Mouse (Mus musculus): Measurements from ENCODE around the gene Golga2. TPM values are rescaled to one million over a fixed set of nuclear protein-coding genes. Genes with fewer than 3 reads are reported as not detected.

Golga2 gene
- polyA plus RNA-seq, 1 experiment from 2014 or later, result 18.1 TPM

GRCm38 (mm10) chr2:32252658-32253057 lies 34.5 kb upstream of the Golga2 start:
- Histone ChIP-seq H3K4me1 (ENCODE audit: control insufficient read depth, insufficient read depth, low read length) (no peaks in the 10 kb centered on the region), H3K9me3 (ENCODE audit: control insufficient read depth, low read length) (no peaks in the 10 kb centered on the region), H3K9ac (ENCODE audit: low read length) (no peak overlapping the region), H3K4me2 (ENCODE audit: low read depth, severe bottlenecking) (no peak overlapping the region), H3K36me3 (ENCODE audit: control insufficient read depth, insufficient read depth, low read length) (peaks cover 34% of the 10 kb centered on the region), H3K4me3 (ENCODE audit: low read depth, low read length) (no peak overlapping the region), H3K27ac (replicated peaks; ENCODE audit: low read depth, low read length) (no peak overlapping the region), H3K27me3 (ENCODE audit: control insufficient read depth, insufficient read depth, low read length) (no peaks in the 10 kb centered on the region)
- DNase-seq (ENCODE audit: low spot score) (no peak), ATAC-seq (ENCODE audit: insufficient number of reproducible peaks, low FRiP score, low TSS enrichment, low read depth) (no peak)
- 95% methylated on average over 5 of the region's 5 CpGs for WGBS

DNA sequence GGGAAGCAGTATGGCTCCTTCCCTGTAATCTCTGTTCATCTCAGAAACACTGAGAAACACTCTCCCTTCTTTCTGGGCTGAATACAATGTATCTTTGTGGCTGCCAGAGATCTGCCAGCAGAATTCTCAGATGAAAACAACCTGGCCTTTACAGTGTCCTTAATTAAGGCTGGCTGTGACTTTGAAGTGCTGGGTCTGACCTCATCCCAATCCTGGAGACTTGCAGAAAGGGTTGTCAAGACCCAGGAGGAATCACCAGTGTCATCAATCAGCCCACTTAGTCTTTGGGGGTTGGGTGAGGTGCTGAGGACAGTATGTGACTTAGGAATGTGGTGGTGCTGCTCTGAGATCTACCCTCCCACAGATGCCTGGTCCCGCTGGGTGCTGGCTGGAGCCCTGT lies 33.8 kb upstream of the Golga2 start:
- no peak overlapping the region for H3K9ac ChIP-seq (ENCODE audit: low read length)
- no peaks in the 10 kb centered on the region for H3K9me3 ChIP-seq (ENCODE audit: control insufficient read depth, low read length)
- no peaks in the 10 kb centered on the region for H3K27me3 ChIP-seq (ENCODE audit: control insufficient read depth, insufficient read depth, low read length)
- no peak overlapping the region for H3K27ac ChIP-seq (replicated peaks; ENCODE audit: low read depth, low read length)
- no peak for ATAC-seq (ENCODE audit: insufficient number of reproducible peaks, low FRiP score, low TSS enrichment, low read depth)
- H3K36me3 ChIP-seq (ENCODE audit: control insufficient read depth, insufficient read depth, low read length), result peaks cover 35% of the 10 kb centered on the region
- H3K4me1 ChIP-seq (ENCODE audit: control insufficient read depth, insufficient read depth, low read length), result no peaks in the 10 kb centered on the region
- 50% methylated on average over 1 of the region's 1 CpGs for WGBS
- H3K4me2 ChIP-seq (ENCODE audit: low read depth, severe bottlenecking), result no peak overlapping the region
- no peak for DNase-seq (ENCODE audit: low spot score)
- H3K4me3 ChIP-seq (ENCODE audit: low read depth, low read length), result no peak overlapping the region

DNA sequence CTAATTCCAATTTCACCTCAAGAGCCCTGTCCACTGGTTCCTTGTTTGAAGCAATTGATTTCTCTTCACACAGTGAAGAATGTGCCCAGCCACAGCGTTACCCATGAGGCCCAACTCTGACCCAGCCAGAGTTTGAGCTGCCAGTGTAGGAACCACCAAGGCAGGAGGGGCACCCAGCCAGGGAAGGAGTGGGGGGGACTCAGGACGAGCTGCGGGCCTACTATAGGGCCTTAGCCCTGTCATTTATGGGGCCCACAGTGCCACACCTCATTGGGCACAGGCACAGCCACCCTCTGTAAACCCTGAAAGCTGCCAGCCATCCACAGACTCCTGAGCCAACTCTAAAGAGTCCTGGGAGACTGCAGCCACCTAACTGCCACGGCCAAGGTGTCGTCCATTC lies 32.6 kb upstream of the Golga2 start:
- ATAC-seq (ENCODE audit: insufficient number of reproducible peaks, low FRiP score, low TSS enrichment, low read depth) (no peak), DNase-seq (ENCODE audit: low spot score) (no peak)
- no peak overlapping the region for H3K4me2 ChIP-seq (ENCODE audit: low read depth, severe bottlenecking)
- H3K27ac ChIP-seq (replicated peaks; ENCODE audit: low read depth, low read length), result no peak overlapping the region
- H3K27me3 ChIP-seq (ENCODE audit: control insufficient read depth, insufficient read depth, low read length), result no peaks in the 10 kb centered on the region
- no peak overlapping the region for H3K9ac ChIP-seq (ENCODE audit: low read length)
- WGBS, result 91% methylated on average over 5 of the region's 5 CpGs
- H3K9me3 ChIP-seq (ENCODE audit: control insufficient read depth, low read length), result no peaks in the 10 kb centered on the region
- peaks cover 6% of the 10 kb centered on the region; the same call in 1 of the 2 replicates for H3K4me1 ChIP-seq (ENCODE audit: control insufficient read depth, insufficient read depth, low read length)
- no peak overlapping the region for H3K4me3 ChIP-seq (ENCODE audit: low read depth, low read length)
- H3K36me3 ChIP-seq (ENCODE audit: control insufficient read depth, insufficient read depth, low read length), result peaks cover 35% of the 10 kb centered on the region

DNA sequence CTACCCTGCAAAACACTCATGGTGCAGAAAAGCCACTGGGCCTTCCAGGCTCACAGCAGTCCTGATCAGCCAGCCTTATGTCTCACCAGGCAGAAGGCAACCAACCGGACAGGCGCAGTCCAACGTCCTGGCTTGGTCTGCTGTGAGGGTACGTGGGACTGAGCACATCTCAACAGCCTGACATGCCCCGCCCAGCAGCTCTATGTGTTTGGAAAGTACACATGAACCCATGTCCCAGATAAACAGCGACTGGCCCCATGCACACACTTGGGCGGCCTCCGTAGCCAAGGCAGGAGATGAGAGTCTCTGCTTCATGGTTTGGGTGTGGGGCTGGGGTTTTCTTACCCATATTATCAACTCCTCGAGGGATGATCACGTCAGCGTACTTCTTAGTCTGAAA lies 30.9 kb upstream of the Golga2 start:
- Histone ChIP-seq H3K27me3 (ENCODE audit: control insufficient read depth, insufficient read depth, low read length) (no peaks in the 10 kb centered on the region), H3K9ac (ENCODE audit: low read length) (no peak overlapping the region), H3K4me2 (ENCODE audit: low read depth, severe bottlenecking) (no peak overlapping the region), H3K27ac (replicated peaks; ENCODE audit: low read depth, low read length) (no peak overlapping the region), H3K4me3 (ENCODE audit: low read depth, low read length) (no peak overlapping the region), H3K4me1 (ENCODE audit: control insufficient read depth, insufficient read depth, low read length) (peaks cover 6% of the 10 kb centered on the region; the same call in 1 of the 2 replicates), H3K36me3 (ENCODE audit: control insufficient read depth, insufficient read depth, low read length) (peaks cover 29% of the 10 kb centered on the region), H3K9me3 (ENCODE audit: control insufficient read depth, low read length) (no peaks in the 10 kb centered on the region)
- DNase-seq (ENCODE audit: low spot score), result no peak
- ATAC-seq (ENCODE audit: insufficient number of reproducible peaks, low FRiP score, low TSS enrichment, low read depth), result no peak
- WGBS, result 93% methylated on average over 11 of the region's 11 CpGs

GRCm38 (mm10) chr2:32258887-32259533 lies 28.2 kb upstream of the Golga2 start:
- Histone ChIP-seq H3K4me3 (ENCODE audit: low read depth, low read length) (peak overlapping the region; percentile 74), H3K4me1 (ENCODE audit: control insufficient read depth, insufficient read depth, low read length) (peaks cover 6% of the 10 kb centered on the region; the same call in 1 of the 2 replicates), H3K27me3 (ENCODE audit: control insufficient read depth, insufficient read depth, low read length) (no peaks in the 10 kb centered on the region), H3K27ac (replicated peaks; ENCODE audit: low read depth, low read length) (no peak overlapping the region), H3K9ac (ENCODE audit: low read length) (peak overlapping the region; percentile 80), H3K36me3 (ENCODE audit: control insufficient read depth, insufficient read depth, low read length) (peaks cover 22% of the 10 kb centered on the region), H3K4me2 (ENCODE audit: low read depth, severe bottlenecking) (peak overlapping the region; percentile 75), H3K9me3 (ENCODE audit: control insufficient read depth, low read length) (no peaks in the 10 kb centered on the region)
- no peak; the same call in 1 of the 2 replicates for ATAC-seq (ENCODE audit: insufficient number of reproducible peaks, low FRiP score, low TSS enrichment, low read depth)
- DNase-seq (ENCODE audit: low spot score), result no peak
- WGBS, result 62% methylated on average over 6 of the region's 6 CpGs

DNA sequence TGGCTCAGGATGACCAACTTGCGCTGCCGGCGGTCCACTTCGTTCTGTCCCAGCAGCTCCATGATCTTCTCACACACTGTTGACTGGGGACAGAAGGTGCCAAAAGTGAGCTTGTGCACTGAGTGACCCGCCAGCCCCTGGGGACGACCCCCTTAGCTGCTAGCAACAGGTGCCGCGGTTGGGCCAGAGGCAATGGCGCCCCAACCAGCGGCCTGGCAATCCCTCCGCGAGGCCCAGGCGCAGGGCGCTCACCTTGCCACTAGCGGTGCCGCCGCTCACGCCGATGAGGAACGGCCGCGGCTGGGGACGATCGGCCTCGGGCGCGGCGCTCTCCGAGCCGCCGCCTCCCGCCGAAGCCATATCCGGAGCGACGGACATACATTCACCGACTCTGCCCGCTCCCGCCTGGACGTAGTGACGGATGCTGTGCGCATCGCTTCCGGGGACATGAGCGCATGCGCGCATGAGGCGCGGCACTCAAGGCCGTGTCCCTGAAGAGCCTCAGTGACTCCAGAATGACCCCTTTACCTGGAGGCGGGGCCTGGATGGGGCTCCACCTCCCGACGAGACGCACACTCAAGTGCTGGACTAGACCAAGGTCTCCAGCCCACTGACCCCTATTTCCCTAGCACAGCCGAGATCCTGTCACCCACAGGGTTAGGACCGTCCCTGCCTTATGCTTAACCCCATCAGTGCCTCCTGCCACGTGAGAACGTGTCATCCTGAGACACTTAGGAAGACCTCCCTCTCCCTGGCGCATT lies 27.3 kb upstream of the Golga2 start, which contains the start of gene Uck1:
Gene Uck1, minus strand, starts transcription at position 503 of the 761 bp plus-strand sequence.
- peak; percentile 84 for DNase-seq (ENCODE audit: low spot score)

DNA sequence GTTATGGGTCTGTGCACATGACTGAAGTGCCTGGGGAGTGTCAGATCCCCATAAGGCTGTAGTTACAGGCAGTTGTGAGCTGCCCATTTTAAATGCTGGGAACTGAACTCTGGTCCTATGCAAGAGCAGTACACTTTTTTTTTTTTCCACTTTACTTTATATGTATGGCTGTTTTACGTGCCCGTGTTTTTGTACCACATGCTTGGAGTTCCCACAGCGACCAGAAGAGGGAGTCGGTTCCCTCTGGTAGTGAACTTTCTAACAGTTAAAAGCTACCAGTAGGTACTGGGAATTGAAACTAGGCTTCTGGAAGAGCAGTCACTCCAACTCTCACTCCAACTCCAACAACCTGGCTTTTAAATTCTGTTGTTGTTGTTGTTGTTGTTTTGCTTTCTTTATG lies 26.5 kb upstream of the Golga2 start:
- Histone ChIP-seq H3K4me2 (ENCODE audit: low read depth, severe bottlenecking) (no peak overlapping the region), H3K27ac (replicated peaks; ENCODE audit: low read depth, low read length) (no peak overlapping the region), H3K9ac (ENCODE audit: low read length) (no peak overlapping the region), H3K27me3 (ENCODE audit: control insufficient read depth, insufficient read depth, low read length) (no peaks in the 10 kb centered on the region), H3K9me3 (ENCODE audit: control insufficient read depth, low read length) (no peaks in the 10 kb centered on the region), H3K4me3 (ENCODE audit: low read depth, low read length) (no peak overlapping the region), H3K4me1 (ENCODE audit: control insufficient read depth, insufficient read depth, low read length) (peaks cover 6% of the 10 kb centered on the region; the same call in 1 of the 2 replicates), H3K36me3 (ENCODE audit: control insufficient read depth, insufficient read depth, low read length) (peaks cover 15% of the 10 kb centered on the region)
- no peak for ATAC-seq (ENCODE audit: insufficient number of reproducible peaks, low FRiP score, low TSS enrichment, low read depth)
- WGBS, result 28% methylated on average over 4 of the region's 4 CpGs
- peak; percentile 53 for DNase-seq (ENCODE audit: low spot score)

More for the DNA sequence above, 27.3 kb upstream of the Golga2 start, which contains the start of gene Uck1:
- Histone ChIP-seq H3K4me3 (ENCODE audit: low read depth, low read length) (peak within 1 kb of the TSS; percentile 74), H3K36me3 (ENCODE audit: control insufficient read depth, insufficient read depth, low read length) (peaks cover 15% of the 10 kb centered on the region), H3K4me1 (ENCODE audit: control insufficient read depth, insufficient read depth, low read length) (peaks cover 6% of the 10 kb centered on the region; the same call in 1 of the 2 replicates), H3K27ac (replicated peaks; ENCODE audit: low read depth, low read length) (no peak within 1 kb of the TSS), H3K4me2 (ENCODE audit: low read depth, severe bottlenecking) (peak within 1 kb of the TSS; percentile 75), H3K9ac (ENCODE audit: low read length) (peak within 1 kb of the TSS; percentile 80), H3K9me3 (ENCODE audit: control insufficient read depth, low read length) (no peaks in the 10 kb centered on the region), H3K27me3 (ENCODE audit: control insufficient read depth, insufficient read depth, low read length) (no peaks in the 10 kb centered on the region)
- 2% methylated on average over 59 of the region's 59 CpGs for WGBS
- ATAC-seq (ENCODE audit: insufficient number of reproducible peaks, low FRiP score, low TSS enrichment, low read depth), result peak; percentile 83

DNA sequence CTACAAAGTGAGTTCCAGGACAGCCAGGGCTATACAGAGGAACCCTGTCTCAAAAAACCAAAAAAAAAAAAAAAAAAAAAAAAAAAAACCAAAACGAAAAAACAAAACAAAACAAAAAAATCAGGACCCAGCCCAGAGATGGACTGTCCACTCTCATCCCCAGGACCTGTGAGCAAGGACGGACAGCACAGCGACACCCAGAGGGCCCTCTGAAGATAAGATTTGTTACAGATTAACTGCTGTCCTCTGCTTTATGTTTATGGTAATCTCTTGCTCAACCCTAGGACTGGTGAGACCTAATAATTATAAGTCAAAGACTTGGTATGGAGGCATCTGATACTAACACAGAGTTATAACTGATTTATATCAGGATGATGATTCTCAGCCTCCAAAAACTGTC lies 11.4 kb upstream of the Golga2 start:
- Histone ChIP-seq H3K9ac (ENCODE audit: low read length) (no peak overlapping the region), H3K27me3 (ENCODE audit: control insufficient read depth, insufficient read depth, low read length) (no peaks in the 10 kb centered on the region), H3K27ac (replicated peaks; ENCODE audit: low read depth, low read length) (no peak overlapping the region), H3K4me3 (ENCODE audit: low read depth, low read length) (no peak overlapping the region), H3K4me1 (ENCODE audit: control insufficient read depth, insufficient read depth, low read length) (no peaks in the 10 kb centered on the region), H3K36me3 (ENCODE audit: control insufficient read depth, insufficient read depth, low read length) (peaks cover 11% of the 10 kb centered on the region; the same call in 1 of the 2 replicates), H3K4me2 (ENCODE audit: low read depth, severe bottlenecking) (no peak overlapping the region), H3K9me3 (ENCODE audit: control insufficient read depth, low read length) (no peaks in the 10 kb centered on the region)
- DNase-seq (ENCODE audit: low spot score) (no peak), ATAC-seq (ENCODE audit: insufficient number of reproducible peaks, low FRiP score, low TSS enrichment, low read depth) (no peak)
- WGBS, result 79% methylated on average over 3 of the region's 3 CpGs

Data from limb, embryonic 11.5 days (tissue).